ENCODE assay signal across 8 mouse cellular contexts in genomic region chr14:54432078-54432836, GRCm38 (mm10). TPM values are rescaled to one million over a fixed set of nuclear protein-coding genes. Genes with fewer than 3 reads are reported as not detected.
A peak's percentile ranks its signal among the peaks of the same experiment; 100 is the strongest.
DNase-seq lines count a peak whose midpoint lies in the region; ATAC-seq and TF ChIP-seq lines count a peak whose summit lies in the region.

No protein-coding gene starts in this region.

- H3K4me2 ChIP-seq in embryonic facial prominence, embryonic 15.5 days (replicated peaks), result peak overlapping the region; percentile 81
- H3K4me2 ChIP-seq in hindbrain, embryonic 13.5 days, result peak overlapping the region; percentile 71
- H3K4me2 ChIP-seq in liver, embryonic 15.5 days, result peak overlapping the region; percentile 72
- H3K4me2 ChIP-seq in neural tube, embryonic 15.5 days, result peak overlapping the region; percentile 75

- no peak for TF ChIP-seq POLR2A in ES-Bruce4 (IDR thresholded peaks at IDR 0.05; ENCODE audit: insufficient read depth, low read length)

- H3K27ac ChIP-seq in ES-Bruce4 (ENCODE audit: insufficient read depth, low read length), result no peak overlapping the region
- peak overlapping the region; percentile 100 for H3K27ac ChIP-seq in embryonic facial prominence, embryonic 15.5 days (replicated peaks)
- H3K27ac ChIP-seq in hindbrain, embryonic 13.5 days, result peak overlapping the region; percentile 87
- peak overlapping the region; percentile 72 for H3K27ac ChIP-seq in liver, embryonic 15.5 days (replicated peaks)
- peak overlapping the region; percentile 86 for H3K27ac ChIP-seq in neural tube, embryonic 15.5 days (replicated peaks)

- TF ChIP-seq EP300 in ES-Bruce4 (IDR thresholded peaks at IDR 0.05; ENCODE audit: insufficient read depth, low read depth, low read length), result no peak

- no peak for TF ChIP-seq CTCF in ES-Bruce4 (IDR thresholded peaks at IDR 0.05; ENCODE audit: low read depth, low read length)

- intact Hi-C loops in left cerebral cortex, postnatal 14 days (cut with DNase I), result no loop called here

- H3K27me3 ChIP-seq in ES-Bruce4 (ENCODE audit: control insufficient read depth, insufficient read depth, low read length, poor library complexity, severe bottlenecking), result no peaks in the 10 kb centered on the region
- no peaks in the 10 kb centered on the region for H3K27me3 ChIP-seq in embryonic facial prominence, embryonic 15.5 days
- peaks cover 19% of the 10 kb centered on the region for H3K27me3 ChIP-seq in hindbrain, embryonic 13.5 days
- H3K27me3 ChIP-seq in liver, embryonic 15.5 days, result peaks cover 63% of the 10 kb centered on the region
- peaks cover 14% of the 10 kb centered on the region; the same call in 1 of the 2 replicates for H3K27me3 ChIP-seq in neural tube, embryonic 15.5 days (replicated peaks)

- peaks cover 2% of the 10 kb centered on the region for H3K4me1 ChIP-seq in ES-Bruce4 (ENCODE audit: control insufficient read depth, insufficient read depth, low read length)
- peaks cover 63% of the 10 kb centered on the region for H3K4me1 ChIP-seq in embryonic facial prominence, embryonic 15.5 days
- H3K4me1 ChIP-seq in hindbrain, embryonic 13.5 days (replicated peaks), result peaks cover 61% of the 10 kb centered on the region
- peaks cover 70% of the 10 kb centered on the region for H3K4me1 ChIP-seq in liver, embryonic 15.5 days (replicated peaks)
- H3K4me1 ChIP-seq in neural tube, embryonic 15.5 days, result peaks cover 65% of the 10 kb centered on the region

- 0 out of 2 replicates have a peak, but pooled peaks have one; percentile 16 for ATAC-seq in embryonic facial prominence, embryonic 15.5 days (ENCODE audit: insufficient number of reproducible peaks, low FRiP score, low TSS enrichment, low read depth)
- ATAC-seq in hindbrain, embryonic 13.5 days (ENCODE audit: low FRiP score), result peak; percentile 50; the same call in 1 of the 2 replicates
- no peak for ATAC-seq in liver, embryonic 15.5 days (ENCODE audit: insufficient read depth)
- ATAC-seq in neural tube, embryonic 15.5 days (ENCODE audit: low FRiP score), result no peak

- peaks cover 9% of the 10 kb centered on the region for H3K36me3 ChIP-seq in ES-Bruce4 (ENCODE audit: control insufficient read depth, insufficient read depth, low read length, poor library complexity, severe bottlenecking)
- H3K36me3 ChIP-seq in embryonic facial prominence, embryonic 15.5 days, result peaks cover 27% of the 10 kb centered on the region
- peaks cover 11% of the 10 kb centered on the region; the same call in 1 of the 2 replicates for H3K36me3 ChIP-seq in hindbrain, embryonic 13.5 days
- H3K36me3 ChIP-seq in liver, embryonic 15.5 days (replicated peaks), result 0 out of 2 replicates have a peak, but pooled peaks cover 5% of the 10 kb centered on the region
- H3K36me3 ChIP-seq in neural tube, embryonic 15.5 days, result peaks cover 13% of the 10 kb centered on the region; the same call in 1 of the 2 replicates

- under 1% methylated on average over 54 of the region's 54 CpGs for WGBS in embryonic facial prominence, embryonic 15.5 days
- WGBS in hindbrain, embryonic 13.5 days, result 3% methylated on average over 54 of the region's 54 CpGs
- WGBS in liver, embryonic 15.5 days (ENCODE audit: insufficient replicate concordance), result 6% methylated on average over 54 of the region's 54 CpGs
- 3% methylated on average over 52 of the region's 54 CpGs for WGBS in neural tube, embryonic 15.5 days

- H3K9ac ChIP-seq in ES-Bruce4 (ENCODE audit: low read depth, poor library complexity, severe bottlenecking), result peak overlapping the region; percentile 94
- H3K9ac ChIP-seq in embryonic facial prominence, embryonic 15.5 days, result peak overlapping the region; percentile 93
- peak overlapping the region; percentile 85 for H3K9ac ChIP-seq in hindbrain, embryonic 13.5 days
- H3K9ac ChIP-seq in liver, embryonic 15.5 days, result peak overlapping the region; percentile 61
- peak overlapping the region; percentile 64 for H3K9ac ChIP-seq in neural tube, embryonic 15.5 days (replicated peaks)

- peak overlapping the region; percentile 65 for H3K4me3 ChIP-seq in ES-Bruce4 (ENCODE audit: low read depth, low read length)
- peak overlapping the region; percentile 85 for H3K4me3 ChIP-seq in embryonic facial prominence, embryonic 15.5 days (replicated peaks)
- peak overlapping the region; percentile 55 for H3K4me3 ChIP-seq in hindbrain, embryonic 13.5 days
- H3K4me3 ChIP-seq in liver, embryonic 15.5 days (replicated peaks), result peak overlapping the region; percentile 62
- H3K4me3 ChIP-seq in neural tube, embryonic 15.5 days (replicated peaks), result peak overlapping the region; percentile 53

- H3K9me3 ChIP-seq in ES-Bruce4 (replicated peaks; ENCODE audit: control insufficient read depth, insufficient read depth, low read length, poor library complexity, severe bottlenecking), result no peaks in the 10 kb centered on the region
- no peaks in the 10 kb centered on the region for H3K9me3 ChIP-seq in embryonic facial prominence, embryonic 15.5 days (replicated peaks)
- no peaks in the 10 kb centered on the region for H3K9me3 ChIP-seq in hindbrain, embryonic 13.5 days
- no peaks in the 10 kb centered on the region for H3K9me3 ChIP-seq in liver, embryonic 15.5 days (replicated peaks)
- no peaks in the 10 kb centered on the region for H3K9me3 ChIP-seq in neural tube, embryonic 15.5 days (replicated peaks)

- DNase-seq in cerebellum, postnatal 10 days, result peak; percentile 60 to 61
- no peak for DNase-seq in cerebellum, adult 11-12 months
- DNase-seq in left cerebral cortex, postnatal 14 days (ENCODE audit: low spot score in 2 of 2), result no peak

RNA-seq across cellular contexts. Expression of gene Mmp14, which starts 0.8 kb away (rescaled TPM):
- 50.4 and 60.7 TPM in 2 replicates for polyA plus RNA-seq in ES-Bruce4 (2011; ENCODE audit: insufficient read depth, insufficient read length, low read depth, missing spikeins)
- 253 and 259 TPM in 2 replicates for polyA plus RNA-seq in embryonic facial prominence, embryonic 15.5 days (2015; fragmentation: Nextera tagmentation; extraction: Ambion mirVana)
- polyA plus RNA-seq in hindbrain, embryonic 13.5 days (2015; fragmentation: Nextera tagmentation; extraction: Ambion mirVana), result 49.1 and 54.9 TPM in 2 replicates
- 22.6 and 24.7 TPM in 2 replicates for polyA plus RNA-seq in liver, embryonic 15.5 days (2015; fragmentation: Nextera tagmentation; extraction: Ambion mirVana)
- 40.7 and 60.5 TPM in 2 replicates for polyA plus RNA-seq in neural tube, embryonic 15.5 days (2015; fragmentation: Nextera tagmentation; extraction: Ambion mirVana)
- 10 to 100 TPM; 19.0 to 22.0 TPM for total RNA-seq in left cerebral cortex, postnatal 14 days (2021)

RNA-seq across cellular contexts. Expression of gene Mrpl52, which starts 5.5 kb away (rescaled TPM):
- 114 and 115 TPM in 2 replicates for polyA plus RNA-seq in ES-Bruce4 (2011; ENCODE audit: insufficient read depth, insufficient read length, low read depth, missing spikeins)
- polyA plus RNA-seq in embryonic facial prominence, embryonic 15.5 days (2015; fragmentation: Nextera tagmentation; extraction: Ambion mirVana), result 228 and 231 TPM in 2 replicates
- polyA plus RNA-seq in hindbrain, embryonic 13.5 days (2015; fragmentation: Nextera tagmentation; extraction: Ambion mirVana), result 298 and 306 TPM in 2 replicates
- polyA plus RNA-seq in liver, embryonic 15.5 days (2015; fragmentation: Nextera tagmentation; extraction: Ambion mirVana), result 128 and 168 TPM in 2 replicates
- 236 and 303 TPM in 2 replicates for polyA plus RNA-seq in neural tube, embryonic 15.5 days (2015; fragmentation: Nextera tagmentation; extraction: Ambion mirVana)
- 10 to 100 TPM; 79.5 to 91.5 TPM for total RNA-seq in left cerebral cortex, postnatal 14 days (2021)

RNA-seq across cellular contexts. Expression of gene Slc7a7, which starts 14.7 kb away (rescaled TPM):
- polyA plus RNA-seq in ES-Bruce4 (2011; ENCODE audit: insufficient read depth, insufficient read length, low read depth, missing spikeins), result 46.6 and 47.7 TPM in 2 replicates
- polyA plus RNA-seq in embryonic facial prominence, embryonic 15.5 days (2015; fragmentation: Nextera tagmentation; extraction: Ambion mirVana), result 8.1 and 9.3 TPM in 2 replicates
- 5.9 and 6.0 TPM in 2 replicates for polyA plus RNA-seq in hindbrain, embryonic 13.5 days (2015; fragmentation: Nextera tagmentation; extraction: Ambion mirVana)
- polyA plus RNA-seq in liver, embryonic 15.5 days (2015; fragmentation: Nextera tagmentation; extraction: Ambion mirVana), result 9.9 and 10.5 TPM in 2 replicates
- 6.2 and 7.9 TPM in 2 replicates for polyA plus RNA-seq in neural tube, embryonic 15.5 days (2015; fragmentation: Nextera tagmentation; extraction: Ambion mirVana)
- total RNA-seq in left cerebral cortex, postnatal 14 days (2021), result 1 to 10 TPM; 1.5 to 2.5 TPM

RNA-seq across cellular contexts. Expression of gene Lrp10, which starts 31.7 kb away (rescaled TPM):
- 22.9 and 25.8 TPM in 2 replicates for polyA plus RNA-seq in ES-Bruce4 (2011; ENCODE audit: insufficient read depth, insufficient read length, low read depth, missing spikeins)
- polyA plus RNA-seq in embryonic facial prominence, embryonic 15.5 days (2015; fragmentation: Nextera tagmentation; extraction: Ambion mirVana), result 48.1 and 49.3 TPM in 2 replicates
- polyA plus RNA-seq in hindbrain, embryonic 13.5 days (2015; fragmentation: Nextera tagmentation; extraction: Ambion mirVana), result 29.9 and 32.0 TPM in 2 replicates
- 21.2 and 23.0 TPM in 2 replicates for polyA plus RNA-seq in liver, embryonic 15.5 days (2015; fragmentation: Nextera tagmentation; extraction: Ambion mirVana)
- 31.8 and 33.7 TPM in 2 replicates for polyA plus RNA-seq in neural tube, embryonic 15.5 days (2015; fragmentation: Nextera tagmentation; extraction: Ambion mirVana)
- 10 to 100 TPM; 23.2 to 31.3 TPM for total RNA-seq in left cerebral cortex, postnatal 14 days (2021)

RNA-seq across cellular contexts. Expression of gene Rem2, which starts 43.6 kb away (rescaled TPM):
- polyA plus RNA-seq in ES-Bruce4 (2011; ENCODE audit: insufficient read depth, insufficient read length, low read depth, missing spikeins), result 2.6 and 4.0 TPM in 2 replicates
- 3.4 and 3.9 TPM in 2 replicates for polyA plus RNA-seq in embryonic facial prominence, embryonic 15.5 days (2015; fragmentation: Nextera tagmentation; extraction: Ambion mirVana)
- 48.0 and 48.8 TPM in 2 replicates for polyA plus RNA-seq in hindbrain, embryonic 13.5 days (2015; fragmentation: Nextera tagmentation; extraction: Ambion mirVana)
- 0.20 and 0.23 TPM in 2 replicates for polyA plus RNA-seq in liver, embryonic 15.5 days (2015; fragmentation: Nextera tagmentation; extraction: Ambion mirVana)
- polyA plus RNA-seq in neural tube, embryonic 15.5 days (2015; fragmentation: Nextera tagmentation; extraction: Ambion mirVana), result 32.3 and 44.0 TPM in 2 replicates
- 1 to 10 TPM; 7.4 to 9.6 TPM for total RNA-seq in left cerebral cortex, postnatal 14 days (2021)

Comparison
In these comparisons a context has a peak if more than half of its experiments do, and no peak if none do; other contexts are left out.
1. DNase-seq: peak in cerebellum, postnatal 10 days (2 of 2); none in cerebellum, adult 11-12 months (single experiment) and left cerebral cortex, postnatal 14 days (0 of 2).
2. ATAC-seq: peak in embryonic facial prominence, embryonic 15.5 days (single experiment) and hindbrain, embryonic 13.5 days (single experiment); none in liver, embryonic 15.5 days (single experiment) and neural tube, embryonic 15.5 days (single experiment).
3. Peak in every context shown above with its lines, with median percentiles within 50 percentile points of each other: H3K4me3 ChIP-seq, H3K9ac ChIP-seq and H3K4me2 ChIP-seq.